Comparison of ENCODE assay signal across 8 mouse cellular contexts in the genomic region with DNA sequence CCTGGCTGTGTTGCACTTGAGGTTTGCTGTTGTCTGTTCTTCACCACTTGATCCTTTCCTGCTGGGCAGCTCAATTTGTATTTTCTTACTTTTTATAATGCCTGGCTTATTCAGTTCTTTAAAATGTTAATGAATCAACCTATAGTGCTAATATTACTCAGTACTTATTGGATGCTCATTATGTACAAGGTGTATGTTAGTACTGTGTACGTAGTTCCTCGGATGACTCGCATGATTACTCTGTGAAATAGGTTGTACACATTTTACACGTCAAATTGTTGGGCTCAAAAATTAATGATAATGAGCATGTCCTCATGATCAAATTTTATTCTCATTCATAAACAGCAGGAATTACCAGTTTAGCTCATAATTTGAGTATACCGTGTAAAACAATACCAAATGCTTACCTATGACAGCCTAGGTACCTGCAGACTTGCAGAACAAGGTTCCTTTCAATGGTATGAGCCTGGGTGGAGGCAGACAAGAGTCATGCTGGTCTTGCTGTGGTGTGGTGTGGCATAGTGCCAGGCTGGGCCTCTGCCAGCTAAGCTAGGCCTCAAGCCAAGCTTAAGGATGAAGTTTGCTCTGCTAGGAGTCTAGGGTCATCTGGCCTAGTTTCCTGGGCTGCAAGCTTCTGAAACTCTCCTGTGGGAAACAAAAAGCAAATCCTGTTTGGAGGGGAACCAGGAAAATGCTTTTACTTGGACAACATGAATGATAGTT. TPM values are rescaled to one million over a fixed set of nuclear protein-coding genes. Genes with fewer than 3 reads are reported as not detected.
DNase-seq lines count a peak whose midpoint lies in the region; ATAC-seq lines count a peak whose summit lies in the region.

No protein-coding gene starts in this region.

- no peaks in the 10 kb centered on the region for H3K36me3 ChIP-seq in heart, embryonic 10.5 days
- H3K36me3 ChIP-seq in heart, embryonic 16.5 days (ENCODE audit: control insufficient read depth, insufficient read depth): peaks cover 2% of the 10 kb centered on the region; the same call in 1 of the 2 replicates
- no peaks in the 10 kb centered on the region for H3K36me3 ChIP-seq in forebrain, embryonic 10.5 days (replicated peaks)

- no peaks in the 10 kb centered on the region for H3K9me3 ChIP-seq in heart, embryonic 10.5 days
- no peaks in the 10 kb centered on the region for H3K9me3 ChIP-seq in heart, embryonic 16.5 days (replicated peaks; ENCODE audit: control insufficient read depth, low read length)
- H3K9me3 ChIP-seq in forebrain, embryonic 10.5 days: no peaks in the 10 kb centered on the region

- no peak overlapping the region for H3K4me3 ChIP-seq in heart, embryonic 10.5 days
- H3K4me3 ChIP-seq in heart, embryonic 16.5 days (ENCODE audit: low read length): no peak overlapping the region
- H3K4me3 ChIP-seq in forebrain, embryonic 10.5 days: no peak overlapping the region

- WGBS in heart, embryonic 10.5 days: 91% methylated on average over 5 of the region's 5 CpGs
- WGBS in heart, embryonic 16.5 days: 82% methylated on average over 5 of the region's 5 CpGs
- WGBS in forebrain, embryonic 10.5 days: 93% methylated on average over 5 of the region's 5 CpGs

- no peak overlapping the region for H3K9ac ChIP-seq in heart, embryonic 16.5 days (ENCODE audit: low read length)

- H3K27me3 ChIP-seq in heart, embryonic 10.5 days (ENCODE audit: insufficient read depth, poor library complexity, severe bottlenecking): no peaks in the 10 kb centered on the region
- H3K27me3 ChIP-seq in heart, embryonic 16.5 days (ENCODE audit: control insufficient read depth, insufficient read depth, low read length): no peaks in the 10 kb centered on the region
- H3K27me3 ChIP-seq in forebrain, embryonic 10.5 days (ENCODE audit: poor library complexity, severe bottlenecking): no peaks in the 10 kb centered on the region

- ATAC-seq in heart, embryonic 16.5 days (replicated peaks; ENCODE audit: extremely low read depth, insufficient read depth, low FRiP score): peak; percentile 93

- DNase-seq in heart, adult 11 months: peak; percentile 98
- no peak for DNase-seq in heart, embryonic 10.5 days (ENCODE audit: low spot score)
- DNase-seq in Muller cell, postnatal 12 days (ENCODE audit: inconsistent ontology term): peak; percentile 83
- peak; percentile 77 to 78 for DNase-seq in cerebellum, postnatal 36 days
- DNase-seq in left cerebral cortex, postnatal 10 days (ENCODE audit: extremely low spot score in 1 of 2, low spot score in 2 of 2): peak; percentile 29 to 72
- peak; percentile 58 to 74 for DNase-seq in right cerebral cortex, postnatal 10 days (ENCODE audit: low spot score in 2 of 2)
- DNase-seq in forebrain, embryonic 10.5 days (ENCODE audit: extremely low spot score, low spot score): no peak

- no peaks in the 10 kb centered on the region for H3K4me1 ChIP-seq in heart, embryonic 10.5 days
- H3K4me1 ChIP-seq in heart, embryonic 16.5 days (ENCODE audit: control insufficient read depth, insufficient read depth, low read length): peaks cover 8% of the 10 kb centered on the region; the same call in 1 of the 2 replicates
- 0 out of 2 replicates have a peak, but pooled peaks cover 2% of the 10 kb centered on the region for H3K4me1 ChIP-seq in forebrain, embryonic 10.5 days

- intact Hi-C loops in left cerebral cortex, postnatal 10 days (cut with DNase I): no loop called here

- no peak overlapping the region for H3K4me2 ChIP-seq in heart, embryonic 16.5 days (ENCODE audit: low read depth, low read length)

- H3K27ac ChIP-seq in heart, embryonic 10.5 days: no peak overlapping the region
- peak overlapping the region; percentile 17; the same call in 1 of the 2 replicates for H3K27ac ChIP-seq in heart, embryonic 16.5 days (ENCODE audit: low read length)
- no peak overlapping the region for H3K27ac ChIP-seq in forebrain, embryonic 10.5 days

RNA-seq across cellular contexts. Expression of gene Ell2, which starts 45.8 kb away (rescaled TPM):
- polyA plus RNA-seq in heart, embryonic 10.5 days (2016; fragmentation: Nextera tagmentation; extraction: Ambion mirVana): 9.6 and 12.5 TPM in 2 replicates
- 3.8 and 5.2 TPM in 2 replicates for polyA plus RNA-seq in heart, embryonic 16.5 days (2015; fragmentation: Nextera tagmentation; extraction: Ambion mirVana)
- 10 to 100 TPM; 26.0 to 34.8 TPM for total RNA-seq in left cerebral cortex, postnatal 10 days (2021)
- 5.3 and 5.4 TPM in 2 replicates for polyA plus RNA-seq in forebrain, embryonic 10.5 days (2016; fragmentation: Nextera tagmentation; extraction: Ambion mirVana)

Comparison
In these comparisons a context has a peak if more than half of its experiments do, and no peak if none do; other contexts are left out.
1. DNase-seq: peak in heart, adult 11 months (single experiment), Muller cell, postnatal 12 days (single experiment), cerebellum, postnatal 36 days (2 of 2), left cerebral cortex, postnatal 10 days (2 of 2) and right cerebral cortex, postnatal 10 days (2 of 2); none in heart, embryonic 10.5 days (single experiment) and forebrain, embryonic 10.5 days (single experiment).